In genomic region chr9:8868511-8868910, GRCm38 (mm10) we compare ENCODE assay signal across 34 mouse cellular contexts. TPM values are rescaled to one million over a fixed set of nuclear protein-coding genes. Genes with fewer than 3 reads are reported as not detected.
"Had no signal": no experiment of that assay in that cellular context is flagged by ENCODE, and none has a peak within 500 bp of the region (broad histone marks: within the 10 kb centered on the region; RNA-seq: fewer than 3 reads in every experiment).

No protein-coding gene starts in this region.

- H3K4me1 ChIP-seq: limb, embryonic 10.5 days; limb, embryonic 12.5 days; limb, embryonic 13.5 days; limb, embryonic 15.5 days; liver, embryonic 12.5 days; liver, embryonic 13.5 days; liver, embryonic 15.5 days; lung, embryonic 15.5 days; megakaryocyte, embryonic 14.5 days; midbrain, embryonic 10.5 days; midbrain, embryonic 12.5 days; midbrain, embryonic 15.5 days; neural tube, embryonic 12.5 days had no signal

- H3K27me3 ChIP-seq: limb, embryonic 12.5 days; limb, embryonic 13.5 days; limb, embryonic 15.5 days; liver, embryonic 12.5 days; liver, embryonic 13.5 days; liver, embryonic 15.5 days; lung, embryonic 15.5 days; megakaryocyte, embryonic 14.5 days; midbrain, embryonic 12.5 days; midbrain, embryonic 15.5 days; neural tube, embryonic 12.5 days had no signal

- DNase-seq: layer of hippocampus, postnatal 36 days; left cerebral cortex, postnatal 4 days; liver; liver, embryonic 13.5 days; lung, adult 18-20 months; lung, adult 2 months; lung, embryonic 14.5 days; lung, postnatal 10 days; lung, postnatal 14 days; lung, postnatal 36 days; lung, postnatal 4 days; midbrain, embryonic 14.5 days had no signal

- H3K9me3 ChIP-seq: limb, embryonic 10.5 days; limb, embryonic 12.5 days; limb, embryonic 13.5 days; limb, embryonic 15.5 days; liver, embryonic 12.5 days; liver, embryonic 13.5 days; liver, embryonic 15.5 days; lung, embryonic 15.5 days; megakaryocyte, embryonic 14.5 days; midbrain, embryonic 10.5 days; midbrain, embryonic 12.5 days; midbrain, embryonic 15.5 days; neural tube, embryonic 12.5 days had no signal

- H3K4me2 ChIP-seq: limb, embryonic 12.5 days; limb, embryonic 13.5 days; limb, embryonic 15.5 days; liver, embryonic 11.5 days; liver, embryonic 12.5 days; liver, embryonic 13.5 days; liver, embryonic 15.5 days; lung, embryonic 14.5 days; lung, embryonic 15.5 days; midbrain, embryonic 12.5 days; midbrain, embryonic 15.5 days; neural tube, embryonic 12.5 days had no signal

- H3K27ac ChIP-seq: left cerebral cortex, adult 2 months; limb, embryonic 10.5 days; limb, embryonic 12.5 days; limb, embryonic 13.5 days; limb, embryonic 15.5 days; liver, embryonic 12.5 days; liver, embryonic 13.5 days; liver, embryonic 14.5 days; liver, embryonic 15.5 days; lung, embryonic 15.5 days; macrophage; midbrain, embryonic 10.5 days; midbrain, embryonic 12.5 days; midbrain, embryonic 15.5 days; neural tube, embryonic 12.5 days had no signal

- H3K36me3 ChIP-seq: limb, embryonic 10.5 days; limb, embryonic 12.5 days; limb, embryonic 13.5 days; limb, embryonic 15.5 days; liver, embryonic 12.5 days; liver, embryonic 13.5 days; liver, embryonic 15.5 days; lung, embryonic 15.5 days; midbrain, embryonic 10.5 days; midbrain, embryonic 12.5 days; midbrain, embryonic 15.5 days; neural tube, embryonic 12.5 days had no signal

- H3K9ac ChIP-seq: limb, embryonic 12.5 days; limb, embryonic 13.5 days; limb, embryonic 15.5 days; liver, embryonic 12.5 days; liver, embryonic 13.5 days; liver, embryonic 14.5 days; liver, embryonic 15.5 days; lung, embryonic 14.5 days; lung, embryonic 15.5 days; midbrain, embryonic 12.5 days; midbrain, embryonic 15.5 days; neural tube, embryonic 12.5 days had no signal

- H3K4me3 ChIP-seq: left cerebral cortex, adult 2 months; limb, embryonic 10.5 days; limb, embryonic 12.5 days; limb, embryonic 13.5 days; limb, embryonic 15.5 days; liver, embryonic 12.5 days; liver, embryonic 13.5 days; liver, embryonic 15.5 days; lung, embryonic 15.5 days; megakaryocyte, embryonic 14.5 days; midbrain, embryonic 10.5 days; midbrain, embryonic 12.5 days; midbrain, embryonic 15.5 days; myocyte; neural tube, embryonic 12.5 days had no signal

- ATAC-seq: liver, embryonic 12.5 days; lung, postnatal 0 days; midbrain, embryonic 15.5 days; midbrain, embryonic 16.5 days had no signal

RNA-seq across cellular contexts. Expression of gene Pgr, which starts 31.1 kb away (rescaled TPM):
- total RNA-seq: megakaryocyte, adult 5-6 weeks; monocyte, adult 5-6 weeks had no signal
- polyA plus RNA-seq: liver, embryonic 13.5 days; liver, embryonic 14.5 days; liver, embryonic 15.5 days; liver, embryonic 16.5 days; myocyte had no signal
